Mouse (Mus musculus): Measurements from ENCODE around the gene Eci1.
"Not testable (repeated sequence)": the region's sequence is repeated elsewhere in the genome, so short reads cannot be mapped to it uniquely, and the experiment has no call there.

Eci1 gene

GRCm38 (mm10) chr17:24426471-24427169, at the start of gene Eci1:
Gene Eci1 (plus strand): TSS chr17:24426641.
- peak; percentile 77 for DNase-seq (ENCODE audit: low read depth)

DNA sequence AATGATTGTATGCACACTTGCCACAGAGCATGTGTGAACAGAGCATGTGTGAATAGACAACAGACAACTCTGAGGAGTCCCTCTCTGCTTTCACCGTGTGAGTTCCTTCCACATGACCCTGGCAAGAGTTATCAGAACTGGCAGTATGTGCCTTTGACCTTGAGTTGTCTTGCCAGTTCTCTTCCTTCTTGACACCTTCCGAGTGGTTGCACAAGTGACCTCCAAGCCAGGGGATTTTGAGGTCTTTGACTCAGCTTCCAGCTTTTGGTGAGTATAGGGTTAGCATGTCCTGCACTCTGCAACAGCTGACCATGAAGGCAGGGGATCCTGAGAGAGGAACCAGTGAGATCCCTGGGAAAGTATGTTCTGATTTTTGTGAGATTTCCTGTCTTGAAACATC, 47.9 kb upstream of the Eci1 start:
- no peak for DNase-seq (ENCODE audit: low read depth)

GRCm38 (mm10) chr17:24383789-24384188, 42.7 kb upstream of the Eci1 start:
- no peak for DNase-seq (ENCODE audit: low read depth)

GRCm38 (mm10) chr17:24388711-24389110, 37.7 kb upstream of the Eci1 start:
- no peak for DNase-seq (ENCODE audit: low read depth)

DNA sequence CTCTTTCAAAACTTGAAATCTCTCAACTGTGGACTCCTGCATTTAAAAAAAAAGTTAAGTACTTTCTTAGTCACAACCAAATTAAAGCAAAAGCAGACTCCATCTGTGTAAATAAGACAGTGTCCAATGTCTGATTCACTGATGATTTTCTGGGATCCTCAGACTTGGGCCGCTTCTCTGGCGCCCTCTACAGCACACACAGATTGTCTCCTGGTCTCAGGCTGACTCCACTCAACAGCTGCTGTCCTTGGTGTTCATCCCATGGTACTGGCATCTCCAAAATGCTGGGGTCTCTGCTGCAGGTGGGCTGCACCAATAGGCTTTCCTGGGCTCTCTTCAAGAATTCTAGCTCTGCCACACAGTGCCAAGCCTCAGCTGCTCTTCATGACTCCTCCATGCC, 36.6 kb upstream of the Eci1 start:
- peak; percentile 59 for DNase-seq (ENCODE audit: low read depth)

DNA sequence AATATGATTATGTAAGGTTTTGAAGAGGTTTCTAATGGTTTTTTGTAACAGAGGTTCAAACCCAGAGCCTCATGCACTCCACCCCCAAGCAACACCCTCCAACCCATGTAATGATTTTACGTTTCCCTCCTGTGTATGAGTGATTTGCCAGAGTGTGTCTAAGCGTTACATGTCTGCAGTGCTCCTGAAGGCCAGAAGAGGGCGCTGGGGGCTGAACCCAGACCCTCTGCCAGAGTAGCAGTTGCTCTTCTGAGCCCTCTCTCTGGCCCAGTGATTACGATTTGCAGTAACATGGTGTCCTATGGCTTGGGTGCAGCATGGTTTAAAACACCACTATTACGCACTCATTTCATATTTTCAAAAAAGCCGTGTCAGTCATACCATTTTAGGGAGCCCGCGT, 35.3 kb upstream of the Eci1 start:
- DNase-seq (ENCODE audit: low read depth) = peak; percentile 37

DNA sequence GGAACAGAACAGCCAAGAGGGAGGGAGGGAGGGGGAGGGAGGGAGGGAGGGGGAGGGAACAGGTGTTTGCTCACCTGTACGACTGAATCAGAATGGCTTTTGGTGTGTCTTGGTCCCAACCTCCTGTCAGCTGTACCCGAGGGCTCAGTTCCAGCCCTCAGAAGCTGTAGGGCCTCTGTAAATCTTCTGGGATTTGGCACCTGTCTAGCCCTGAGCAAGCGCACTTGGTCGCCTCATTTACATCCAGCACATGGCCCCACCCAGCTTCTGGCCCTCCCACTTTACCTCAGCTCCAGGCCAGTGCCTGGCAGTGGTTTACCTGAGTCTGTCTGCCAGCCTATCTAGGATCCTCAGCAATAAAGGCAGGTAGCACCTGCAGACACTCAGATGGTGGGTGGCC, 32.9 kb upstream of the Eci1 start:
- no peak for DNase-seq (ENCODE audit: low read depth)

DNA sequence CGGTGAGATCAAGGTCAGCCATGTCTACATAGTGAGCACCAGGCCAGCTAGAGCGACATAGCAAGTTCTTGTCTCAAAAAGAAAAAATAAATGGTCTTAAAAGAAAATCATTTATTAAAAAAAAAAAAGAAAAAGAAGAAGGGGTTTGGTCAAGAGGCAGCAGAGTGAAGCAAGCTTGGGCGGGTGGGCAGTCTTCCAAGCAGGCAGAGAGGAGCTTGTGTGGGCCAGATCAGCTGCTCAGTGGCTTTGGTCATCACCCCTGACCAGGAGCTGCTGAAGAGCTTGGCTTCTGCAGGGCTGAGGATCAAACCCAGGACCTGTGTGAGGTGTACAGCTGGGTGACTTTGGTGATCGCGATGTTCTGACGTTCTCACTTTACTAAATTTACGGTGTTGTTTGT, 32.0 kb upstream of the Eci1 start:
- no peak for DNase-seq (ENCODE audit: low read depth)

- DNase-seq (ENCODE audit: low read depth) = no peak
These were observed 24.1 kb upstream of the Eci1 start for GRCm38 (mm10) chr17:24402371-24402770.

- DNase-seq (ENCODE audit: low read depth) = no peak
These were observed 19.2 kb upstream of the Eci1 start for GRCm38 (mm10) chr17:24407116-24407803.

GRCm38 (mm10) chr17:24413557-24414211, 12.8 kb upstream of the Eci1 start:
- peak; percentile 57 for DNase-seq (ENCODE audit: low read depth)

- peak; percentile 98 for DNase-seq (ENCODE audit: low read depth)
These were observed 12.0 kb upstream of the Eci1 start, which contains the start of gene Rnps1 for GRCm38 (mm10) chr17:24414230-24414976. Gene Rnps1 (plus strand): TSS chr17:24414565.

DNA sequence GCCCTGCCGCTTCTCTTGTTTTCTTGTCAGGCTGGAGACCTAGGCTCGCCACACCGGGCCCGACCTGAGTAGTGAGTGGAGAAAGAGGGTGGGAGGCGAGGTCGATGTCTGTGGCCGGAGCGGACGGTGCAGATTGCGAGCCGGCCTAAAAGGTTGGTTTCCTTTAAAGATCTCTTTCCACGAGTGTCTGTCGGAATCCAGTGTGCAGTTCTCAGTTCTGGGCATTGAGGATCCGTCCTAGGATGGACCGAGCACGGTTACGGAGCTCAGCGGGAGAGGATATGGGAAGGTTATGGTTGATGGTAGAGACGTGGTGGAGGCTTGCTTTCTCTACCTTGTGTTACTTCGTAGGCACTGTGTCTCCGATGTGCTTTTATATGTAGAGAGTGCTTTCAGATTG, 11.4 kb upstream of the Eci1 start:
- DNase-seq (ENCODE audit: low read depth) = no peak

GRCm38 (mm10) chr17:24416051-24416652, 10.3 kb upstream of the Eci1 start:
- no peak for DNase-seq (ENCODE audit: low read depth)

DNA sequence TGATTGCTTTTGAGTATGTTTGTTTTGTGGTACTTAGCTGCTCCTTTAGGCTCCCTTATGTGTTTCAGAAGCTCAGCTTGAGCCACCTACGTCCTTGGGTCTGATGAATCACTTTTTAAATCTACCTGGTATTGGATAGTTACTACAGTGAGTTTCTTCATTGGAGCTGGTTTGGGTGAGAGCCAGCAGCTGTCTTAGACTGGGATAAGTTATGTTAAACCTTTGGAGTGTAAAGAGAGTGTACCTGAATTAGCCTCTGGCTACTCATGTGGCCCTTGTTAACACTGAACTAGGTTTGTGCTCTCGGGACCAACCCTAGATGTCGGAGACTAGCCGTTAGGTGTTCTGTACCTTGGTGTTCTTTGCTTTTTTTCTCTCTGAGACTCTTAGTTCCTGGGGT, 3.3 kb upstream of the Eci1 start:
- DNase-seq (ENCODE audit: low read depth) = no peak

- DNase-seq (ENCODE audit: low read depth) = no peak
These were observed 2.0 kb upstream of the Eci1 start for GRCm38 (mm10) chr17:24424489-24424888.

- not testable (repeated sequence) for DNase-seq (ENCODE audit: low read depth)
These were observed 1.1 kb upstream of the Eci1 start for GRCm38 (mm10) chr17:24425326-24425725.

GRCm38 (mm10) chr17:24425905-24426304, 536 bp upstream of the Eci1 start:
- no peak for DNase-seq (ENCODE audit: low read depth)

GRCm38 (mm10) chr17:24427170-24427557, 723 bp downstream of the Eci1 start:
- DNase-seq (ENCODE audit: low read depth) = no peak

- no peak for DNase-seq (ENCODE audit: low read depth)
These were observed 3.0 kb downstream of the Eci1 start for GRCm38 (mm10) chr17:24429201-24429983.

- peak; percentile 79 for DNase-seq (ENCODE audit: low read depth)
These were observed 10.6 kb downstream of the Eci1 start for GRCm38 (mm10) chr17:24437016-24437415.

Data from naive thymus-derived CD4-positive, alpha-beta T cell, adult 2 months (primary cell).